Mouse (Mus musculus): ENCODE data around the gene Vps9d1.
"Not testable (repeated sequence)": the region's sequence is repeated elsewhere in the genome, so short reads cannot be mapped to it uniquely, and the experiment has no call there.

The Vps9d1 gene

GRCm38 (mm10) chr8:123252925-123253324 is 1.2 kb downstream of the Vps9d1 start:
- no peak for DNase-seq

DNA sequence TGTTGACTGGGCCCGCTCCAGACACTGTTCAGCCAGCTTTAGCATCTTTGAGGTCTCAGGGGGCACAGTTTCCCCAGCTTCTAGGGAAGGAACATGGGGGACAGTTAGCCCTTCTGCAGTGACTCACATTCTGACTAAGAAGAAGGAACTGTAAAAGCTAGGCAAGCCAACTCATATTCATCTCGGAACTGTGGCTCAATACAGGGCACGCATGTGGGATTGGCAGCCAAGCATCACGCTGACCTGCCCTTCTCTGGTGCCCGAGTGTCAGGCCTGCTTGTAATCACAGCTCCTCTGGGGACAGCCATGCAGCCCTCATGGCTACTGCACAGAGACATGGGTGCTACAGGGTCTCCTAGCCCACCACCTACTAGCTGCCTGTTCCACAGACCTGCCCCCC is 3.2 kb downstream of the Vps9d1 start:
- DNase-seq, result no peak

DNA sequence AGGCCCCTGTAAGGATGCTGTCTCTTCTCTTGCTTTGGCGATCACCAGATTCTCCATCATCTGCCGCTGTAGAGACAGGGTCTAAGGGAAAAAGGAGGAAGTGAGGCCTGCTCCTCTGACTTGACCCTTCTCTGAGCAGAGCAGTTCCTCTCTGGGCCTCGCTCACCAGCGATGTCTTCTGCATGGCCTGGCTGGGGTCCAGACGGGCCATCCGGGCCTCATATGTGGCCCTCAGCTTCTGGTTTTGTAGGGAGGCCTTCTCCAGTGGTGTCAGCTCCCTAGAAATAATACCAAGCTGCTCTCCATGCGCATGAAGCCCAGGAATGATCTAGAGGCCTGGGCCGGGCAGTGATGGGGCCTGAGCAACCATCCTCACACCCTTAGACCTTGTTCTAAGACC is 5.6 kb downstream of the Vps9d1 start:
- DNase-seq, result no peak

- no peak for DNase-seq
These were observed 6.4 kb downstream of the Vps9d1 start for GRCm38 (mm10) chr8:123247748-123248147.

GRCm38 (mm10) chr8:123245543-123245942 is 8.6 kb downstream of the Vps9d1 start:
- no peak for DNase-seq

GRCm38 (mm10) chr8:123244382-123244781 is 9.8 kb downstream of the Vps9d1 start:
- DNase-seq, result no peak

DNA sequence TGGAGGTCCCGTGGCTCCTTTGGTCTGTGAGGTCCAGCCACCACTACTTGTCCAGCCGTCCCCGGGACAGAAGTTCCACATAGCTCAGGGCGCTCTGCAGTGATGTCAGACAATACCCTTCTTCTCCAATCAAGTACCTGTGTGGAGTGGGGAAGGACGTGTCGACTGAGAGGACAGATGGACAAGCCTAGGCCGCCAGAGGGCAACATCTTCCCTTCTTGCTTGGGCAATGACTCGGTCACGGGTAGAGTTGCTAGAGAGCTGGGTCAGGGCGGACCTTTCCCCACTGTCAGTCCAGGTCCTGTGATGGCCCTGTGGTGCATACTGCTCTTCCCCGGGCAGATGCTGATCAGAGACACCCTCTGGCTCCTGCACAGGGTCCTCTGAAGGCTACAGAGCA is 11.1 kb downstream of the Vps9d1 start:
- DNase-seq, result no peak

- DNase-seq, result no peak
These were observed 11.8 kb downstream of the Vps9d1 start for GRCm38 (mm10) chr8:123242107-123242923.

DNA sequence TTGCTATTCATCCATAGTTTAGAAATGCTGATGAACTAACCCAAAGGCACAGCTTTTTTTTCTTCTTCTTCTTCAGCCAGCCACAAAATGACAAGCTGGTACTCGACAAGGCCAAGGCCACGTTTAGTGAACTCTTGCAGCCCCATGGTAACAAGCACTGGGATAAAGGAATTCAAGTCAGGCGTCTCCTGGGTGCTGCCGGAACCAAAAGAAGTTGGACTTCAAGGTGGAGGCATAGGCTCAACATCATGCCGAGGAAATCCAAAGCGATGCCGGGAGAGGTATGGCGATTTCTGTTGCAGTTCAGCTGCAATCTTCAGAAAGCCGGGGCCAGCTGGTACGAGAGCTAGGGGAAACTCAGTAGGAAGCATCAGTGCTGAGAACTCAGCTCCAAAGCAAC is 14.8 kb downstream of the Vps9d1 start:
- DNase-seq, result no peak

GRCm38 (mm10) chr8:123235520-123236497 is 18.3 kb downstream of the Vps9d1 start, which contains the start of gene Spata2l:
TSS of gene Spata2l (minus strand) at chr8:123236233.
- DNase-seq, result peak; percentile 68

DNA sequence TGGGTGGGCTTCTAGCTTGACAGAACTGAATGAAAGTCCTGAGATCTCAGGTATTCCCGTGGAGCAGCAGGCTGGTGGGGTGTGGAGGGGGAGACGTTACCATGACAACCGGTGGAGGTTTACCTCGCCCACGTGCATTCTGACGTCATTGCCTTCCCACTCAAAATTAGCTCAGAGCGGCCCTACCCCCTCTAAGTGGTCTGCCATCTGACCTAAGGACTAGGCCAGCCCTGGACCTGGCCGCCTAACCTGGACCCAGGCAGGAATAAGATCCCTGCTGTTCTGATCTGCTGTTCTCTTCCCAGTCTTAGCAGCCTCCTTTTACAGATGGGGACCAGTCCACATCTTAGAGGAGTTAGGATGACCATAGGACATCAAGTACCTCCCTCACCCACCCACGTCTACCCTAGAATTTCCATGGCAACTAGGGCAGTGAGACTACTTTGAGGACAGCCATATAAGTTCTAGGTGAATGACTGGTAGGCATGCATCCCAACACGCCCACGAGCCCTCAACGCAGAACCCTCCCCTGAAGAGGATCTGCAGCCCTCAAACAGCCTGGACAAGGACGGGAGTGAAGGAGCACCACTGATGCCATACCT is 19.1 kb downstream of the Vps9d1 start:
- DNase-seq, result peak; percentile 42

DNA sequence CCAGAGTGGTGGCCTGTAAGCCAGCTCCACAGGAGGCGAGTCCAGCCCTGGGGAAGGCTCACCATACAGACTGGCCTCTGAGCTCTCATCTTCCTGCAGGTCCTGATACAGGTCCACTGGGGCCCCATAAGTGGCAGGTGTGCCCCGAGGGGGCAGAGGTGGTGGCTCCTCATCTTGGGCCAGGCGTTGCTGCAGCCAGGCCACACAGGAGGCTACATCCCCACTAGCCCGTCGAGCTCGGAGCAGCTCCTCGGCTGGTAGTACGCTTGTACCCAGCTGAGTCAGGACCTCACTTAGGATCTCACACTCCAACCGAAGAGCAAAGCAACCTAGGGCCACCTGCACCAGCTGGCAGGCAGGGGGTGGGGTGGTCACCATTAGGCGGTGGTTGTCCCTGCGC is 20.4 kb downstream of the Vps9d1 start:
- no peak for DNase-seq

- no peak for DNase-seq
These were observed 20.8 kb downstream of the Vps9d1 start for GRCm38 (mm10) chr8:123233300-123233699.

DNA sequence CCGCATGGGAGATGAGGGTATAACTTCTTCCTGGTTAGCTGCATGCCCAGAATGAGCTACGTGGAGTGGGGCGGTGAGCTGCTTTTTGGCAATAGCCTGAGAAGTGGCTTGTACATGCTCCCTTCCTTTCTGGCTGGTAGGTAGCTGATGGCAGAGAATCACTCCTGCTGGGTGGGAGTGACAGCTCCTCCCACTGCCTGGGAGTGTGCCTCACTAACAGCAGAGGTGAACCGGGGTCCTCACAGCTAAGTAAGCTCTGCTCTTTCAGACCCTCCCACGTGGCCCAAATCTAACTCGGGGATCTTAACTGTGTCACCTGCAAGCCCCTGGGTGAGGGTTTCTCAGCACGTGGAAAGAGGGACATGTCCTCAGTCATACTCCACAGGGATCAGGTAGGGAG is 21.6 kb downstream of the Vps9d1 start:
- DNase-seq, result no peak

- DNase-seq, result no peak
These were observed 22.4 kb downstream of the Vps9d1 start for GRCm38 (mm10) chr8:123231742-123232141.

GRCm38 (mm10) chr8:123230326-123230725 is 23.8 kb downstream of the Vps9d1 start:
- not testable (repeated sequence) for DNase-seq

DNA sequence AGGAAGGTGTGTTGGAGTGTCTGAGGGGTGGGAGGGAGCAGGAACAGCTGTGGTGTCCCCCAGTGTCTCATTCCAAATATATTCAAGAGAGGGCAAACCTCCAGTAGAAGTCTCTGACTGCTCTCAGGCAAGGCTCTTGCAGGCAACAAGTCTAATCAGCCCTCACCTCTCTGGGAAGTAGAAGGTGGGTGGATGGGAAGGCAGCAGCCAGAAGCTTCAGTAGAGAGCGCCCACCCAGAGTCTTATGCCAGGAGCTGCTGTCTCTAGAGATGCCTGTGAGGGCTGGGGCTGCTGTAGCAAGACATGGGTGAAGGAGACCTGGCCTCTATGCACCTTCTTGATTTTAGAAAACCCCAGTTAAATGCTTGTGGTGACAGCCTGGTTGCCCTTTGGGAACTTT is 25.7 kb downstream of the Vps9d1 start:
- no peak for DNase-seq

DNA sequence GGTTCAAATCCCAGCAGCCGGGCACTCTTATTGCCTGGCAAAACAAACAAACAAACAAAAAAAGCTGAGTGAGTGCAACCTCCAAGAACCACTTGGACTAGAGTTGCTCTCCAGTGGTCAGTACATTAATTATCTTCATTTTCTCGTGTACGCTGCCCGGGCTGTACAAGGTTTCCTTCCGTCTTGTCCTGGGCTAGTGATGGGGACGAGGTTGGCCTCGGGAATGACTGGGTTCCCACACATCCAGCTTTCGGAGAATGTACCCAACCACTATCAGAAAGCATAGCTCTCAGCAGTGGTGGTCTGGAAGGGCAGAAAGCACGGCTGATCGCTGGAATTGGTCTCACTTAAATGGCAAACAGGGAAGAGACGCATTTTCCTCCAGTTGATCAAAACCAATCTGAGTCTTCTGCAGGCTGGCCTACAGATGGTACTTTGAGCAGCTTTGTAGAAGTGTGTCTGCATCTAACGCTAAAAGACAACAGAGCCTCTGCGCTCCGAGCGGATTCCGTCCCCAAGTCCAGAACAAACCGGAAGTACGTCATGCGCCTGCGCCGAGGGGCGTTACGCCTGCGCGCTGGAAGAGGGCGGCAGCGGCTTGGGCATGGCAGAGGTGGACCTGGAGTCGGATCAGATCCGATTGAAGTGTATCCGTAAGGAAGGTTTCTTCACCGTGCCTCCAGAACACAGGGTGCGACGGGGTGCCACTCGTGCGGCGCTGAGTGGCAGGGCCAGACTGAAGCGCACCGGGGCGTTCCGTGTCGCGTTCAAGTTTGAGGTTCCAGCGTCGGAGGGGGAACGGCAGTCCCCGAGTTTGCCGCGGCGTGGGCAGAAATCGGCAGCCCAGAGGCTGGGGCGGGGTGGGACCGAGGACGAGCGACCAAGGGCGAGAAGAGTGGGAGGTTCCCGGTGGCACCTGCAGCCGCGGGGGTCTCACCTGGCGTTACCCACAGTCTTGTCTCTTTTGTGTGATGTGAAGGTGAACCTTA is 29.6 kb downstream of the Vps9d1 start, which contains the start of gene Cdk10:
Cdk10 (plus strand) TSS at position 565 of the 989 bp plus-strand sequence.
- DNase-seq, result peak; percentile 91

DNA sequence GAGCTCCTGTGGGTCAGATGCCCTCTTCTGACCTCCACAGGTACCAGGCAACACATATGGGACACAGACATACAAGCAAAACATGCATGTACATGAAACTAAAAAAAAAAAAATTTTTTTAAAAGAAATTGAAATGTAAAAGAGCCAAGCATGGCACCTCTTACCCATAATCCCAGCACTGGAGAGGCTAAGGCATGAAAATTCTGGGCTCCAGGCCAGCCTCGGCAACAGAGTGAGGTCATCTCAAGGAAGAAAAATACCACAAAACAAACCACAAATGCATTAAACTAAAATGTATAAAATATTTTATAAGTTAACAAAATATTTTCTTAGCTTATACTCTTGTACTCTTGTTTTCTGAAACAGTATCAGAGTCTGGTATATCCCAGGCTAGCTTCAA is 33.2 kb downstream of the Vps9d1 start:
- DNase-seq, result no peak

- no peak for DNase-seq
These were observed 38.7 kb downstream of the Vps9d1 start for GRCm38 (mm10) chr8:123215430-123215829.

- DNase-seq, result no peak
These were observed 40.9 kb downstream of the Vps9d1 start for GRCm38 (mm10) chr8:123213118-123213772.

Data from right cerebral cortex, postnatal 4 days (tissue).